Mouse (Mus musculus) thymus, postnatal 14 days (tissue): ENCODE results near the gene Mgat5.
A peak's percentile ranks its signal among the peaks of the same experiment; 100 is the strongest.

ENCODE experiments used
- DNase-seq: peaks from one replicate; pipeline ENCODE4 v3.0.0; 2021

Gene Mgat5

DNA sequence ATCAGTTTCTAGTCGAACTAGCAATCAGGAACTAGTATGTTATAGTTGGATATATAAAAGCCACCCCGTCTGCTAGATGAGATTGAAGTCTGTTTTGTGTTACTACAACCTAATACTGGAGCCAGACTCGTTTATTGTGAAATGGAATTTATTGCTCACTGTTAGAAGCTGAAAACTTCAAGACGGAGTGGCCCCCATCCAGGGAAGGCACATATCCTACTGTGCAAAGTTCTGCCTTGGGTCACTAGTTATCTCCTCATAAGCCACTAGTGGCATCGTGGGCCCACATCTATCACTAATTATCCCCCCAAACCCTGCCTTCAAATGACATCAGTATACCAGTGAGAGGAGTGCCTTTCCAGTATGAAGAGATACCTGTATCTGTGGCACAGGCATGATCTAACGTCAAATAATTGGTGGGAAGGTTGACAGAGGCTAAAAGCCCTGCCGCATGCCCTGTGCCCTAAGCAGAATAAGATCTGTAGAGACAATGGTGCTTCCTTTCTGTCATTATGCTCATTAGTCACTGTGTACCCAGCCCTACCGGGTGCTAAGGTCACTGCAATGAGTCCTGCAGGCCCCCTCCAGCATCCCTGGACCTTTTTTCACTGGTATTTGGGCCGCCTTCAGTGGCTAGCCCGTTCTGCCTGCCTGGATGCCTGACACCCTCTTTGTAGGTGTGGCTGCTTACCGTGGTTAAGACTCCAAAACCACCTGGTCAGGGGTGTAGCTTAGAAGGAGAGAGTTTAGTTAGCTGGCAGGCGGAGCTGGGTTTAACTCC, 191.9 kb downstream of the Mgat5 start:
- DNase-seq = no peak

DNA sequence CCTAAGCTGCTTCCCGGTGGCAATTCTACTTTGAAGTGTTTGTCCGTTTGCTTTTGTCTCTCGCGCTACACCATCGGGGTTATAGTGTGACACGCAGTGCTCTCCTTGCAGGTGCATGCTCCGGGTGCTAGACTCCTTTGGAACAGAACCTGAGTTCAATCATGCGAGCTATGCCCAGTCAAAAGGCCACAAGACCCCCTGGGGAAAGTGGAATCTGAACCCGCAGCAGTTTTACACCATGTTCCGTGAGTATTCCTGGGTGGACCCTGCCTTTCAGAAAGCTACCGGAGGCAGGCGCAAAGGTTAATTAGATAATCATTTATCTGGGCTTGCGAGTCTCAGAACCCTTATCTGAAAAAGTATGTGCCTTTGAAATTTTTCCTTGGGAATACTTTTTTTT, 192.6 kb downstream of the Mgat5 start:
- no peak for DNase-seq

DNA sequence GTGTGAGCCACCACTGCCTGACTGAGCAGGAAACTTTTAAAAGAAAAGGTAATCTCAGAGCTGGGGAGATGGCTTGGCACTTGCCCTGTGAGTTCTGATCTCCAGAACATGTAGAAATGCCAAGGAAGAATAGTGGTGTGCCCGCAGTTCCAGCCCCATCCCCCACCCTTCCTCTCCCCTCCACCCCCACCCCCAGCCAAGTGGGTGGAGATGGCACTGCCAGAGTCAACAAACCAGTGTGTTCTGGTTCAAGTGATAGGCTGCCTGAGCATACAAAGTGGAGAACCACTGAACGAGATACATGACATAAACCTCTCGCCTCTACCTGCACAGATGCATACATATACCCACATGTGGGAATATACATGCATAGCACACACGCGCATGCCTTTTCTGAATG, 193.4 kb downstream of the Mgat5 start:
- no peak for DNase-seq

DNA sequence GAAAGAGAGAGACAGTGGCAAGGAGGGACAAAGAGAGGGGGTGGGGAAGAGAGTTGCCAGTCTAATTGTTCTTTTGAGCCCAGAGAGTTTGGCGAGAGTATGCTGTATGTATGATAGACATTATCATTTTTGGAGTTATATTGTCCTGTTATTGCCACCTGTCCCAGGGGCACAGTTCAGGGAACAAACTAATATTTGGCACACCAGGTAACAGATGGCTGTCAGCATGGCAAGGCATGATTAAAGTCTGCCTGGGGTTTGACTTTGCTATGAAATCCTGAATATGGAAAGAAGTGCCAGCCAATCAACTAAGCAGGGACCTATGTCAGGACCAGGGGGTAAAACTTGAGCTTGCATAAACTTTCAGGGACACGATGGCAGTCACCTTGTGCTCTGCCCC, 195.4 kb downstream of the Mgat5 start:
- DNase-seq = no peak

DNA sequence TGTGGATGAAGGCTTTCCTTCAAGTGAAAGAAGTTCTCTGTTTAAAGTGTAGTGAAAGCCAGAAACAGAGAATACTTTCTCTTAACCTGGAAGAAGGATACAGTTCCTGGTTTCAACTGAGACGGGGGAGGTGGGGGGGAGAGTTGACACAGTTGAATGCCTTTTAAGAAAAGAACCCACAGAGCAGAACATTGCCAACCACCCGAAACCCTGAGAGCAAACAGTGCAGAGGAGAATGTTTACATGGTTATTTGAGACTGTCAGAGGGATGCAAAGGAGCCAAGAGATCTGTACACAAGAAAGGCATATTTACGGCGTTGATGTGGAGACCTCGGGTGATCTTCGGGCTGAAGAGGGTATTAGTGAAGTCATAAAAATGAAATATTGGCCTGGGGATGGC, 195.9 kb downstream of the Mgat5 start:
- DNase-seq = no peak

DNA sequence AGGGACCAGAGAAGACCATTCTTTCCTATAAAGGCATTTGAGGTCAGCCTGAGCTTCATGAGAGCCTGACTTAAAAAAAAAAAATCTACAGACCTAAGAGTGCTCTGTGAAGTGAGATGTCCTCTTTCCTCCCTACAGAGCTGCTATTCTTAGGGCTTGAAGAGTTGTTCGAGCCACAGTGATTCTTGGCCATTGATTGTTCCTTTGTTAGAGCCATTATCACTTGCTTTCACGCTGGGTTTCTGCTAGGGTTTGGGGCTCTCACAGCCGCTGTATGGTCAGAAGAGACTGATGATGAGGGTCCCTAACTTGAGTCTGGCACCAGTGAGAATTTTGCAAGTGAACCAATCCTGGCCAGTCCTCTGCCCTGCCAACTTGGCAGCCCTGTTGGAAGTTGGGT, 199.8 kb downstream of the Mgat5 start:
- DNase-seq = no peak

DNA sequence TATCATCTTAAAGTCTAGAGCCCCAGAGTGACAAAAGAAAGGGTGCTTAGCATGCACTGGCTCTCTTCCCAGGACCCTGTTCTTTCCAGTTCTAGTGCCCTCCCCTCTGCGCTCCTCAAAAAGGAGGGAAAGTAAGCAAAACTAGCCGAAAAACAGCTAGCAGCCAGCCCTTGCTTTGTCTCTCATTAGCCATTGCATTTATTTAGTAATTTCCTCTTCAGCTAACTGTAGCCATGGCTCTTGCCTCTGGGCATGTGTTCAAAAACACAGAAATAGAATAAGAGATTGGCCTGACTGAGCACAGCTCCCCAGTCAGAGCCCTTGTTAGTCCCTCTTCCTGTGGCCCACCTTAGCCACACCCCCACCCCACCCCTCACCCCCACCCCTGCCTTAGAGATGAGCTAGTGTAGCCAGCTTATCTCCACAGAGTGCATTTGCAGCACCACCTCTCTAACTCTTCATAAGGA, 204.2 kb downstream of the Mgat5 start:
- DNase-seq = no peak

DNA sequence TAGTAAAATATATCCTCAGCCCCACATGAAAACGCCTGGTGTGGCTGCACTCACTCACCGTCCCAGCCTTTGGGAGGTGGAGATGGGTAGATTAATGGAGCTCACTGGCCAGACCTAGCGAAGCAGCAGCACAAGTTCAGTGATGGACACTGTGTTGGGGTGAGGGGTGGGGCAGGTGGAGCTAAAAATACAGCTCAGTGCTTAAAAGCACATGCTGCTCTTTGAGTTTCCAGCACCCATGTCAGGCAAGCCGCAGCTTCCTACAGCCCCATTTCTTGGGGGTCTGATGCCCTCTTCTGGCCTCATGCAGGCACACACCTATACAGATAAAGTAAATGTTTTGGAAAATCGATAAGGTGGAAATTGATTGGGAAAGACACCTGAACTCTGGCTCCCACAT, 204.7 kb downstream of the Mgat5 start:
- DNase-seq = peak; percentile 55

DNA sequence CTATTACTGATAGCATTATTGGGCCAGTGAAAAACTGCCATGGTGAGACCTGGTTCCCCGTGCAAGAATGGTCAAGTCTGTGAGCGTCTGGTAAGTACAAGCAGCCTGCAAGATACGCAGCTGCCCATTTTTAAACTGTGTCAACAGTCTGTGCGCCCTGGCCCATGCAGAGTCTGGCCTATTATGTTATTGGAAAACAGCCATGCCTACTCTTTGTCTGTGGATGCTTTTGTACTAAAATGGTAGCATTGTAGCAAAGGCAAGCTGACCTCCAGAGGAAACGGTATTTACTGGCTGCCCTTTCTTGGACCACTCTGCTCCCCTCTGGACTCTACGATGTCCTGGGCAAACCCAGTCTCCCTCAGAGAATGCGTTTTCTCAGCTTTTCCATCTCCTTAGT, 209.7 kb downstream of the Mgat5 start:
- no peak for DNase-seq

DNA sequence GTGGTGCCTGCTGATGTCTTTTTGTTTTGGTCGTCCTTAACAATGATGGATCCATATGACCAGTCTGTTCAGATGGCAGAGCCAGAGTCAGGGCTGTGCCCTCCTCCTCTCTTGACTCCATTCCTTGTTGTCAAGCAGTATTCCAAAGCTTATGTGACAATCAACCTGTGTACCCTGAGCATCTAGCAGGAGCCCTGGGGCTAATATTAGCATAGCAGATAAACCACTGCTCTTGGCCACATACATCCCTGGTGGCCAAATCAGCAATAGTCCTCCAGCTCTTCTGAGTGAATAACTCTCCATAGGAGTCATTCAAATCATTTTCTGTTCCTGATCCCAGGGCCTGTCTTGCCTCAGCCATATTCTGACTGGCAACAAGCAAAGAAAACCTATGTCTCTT, 211.1 kb downstream of the Mgat5 start:
- DNase-seq = no peak

DNA sequence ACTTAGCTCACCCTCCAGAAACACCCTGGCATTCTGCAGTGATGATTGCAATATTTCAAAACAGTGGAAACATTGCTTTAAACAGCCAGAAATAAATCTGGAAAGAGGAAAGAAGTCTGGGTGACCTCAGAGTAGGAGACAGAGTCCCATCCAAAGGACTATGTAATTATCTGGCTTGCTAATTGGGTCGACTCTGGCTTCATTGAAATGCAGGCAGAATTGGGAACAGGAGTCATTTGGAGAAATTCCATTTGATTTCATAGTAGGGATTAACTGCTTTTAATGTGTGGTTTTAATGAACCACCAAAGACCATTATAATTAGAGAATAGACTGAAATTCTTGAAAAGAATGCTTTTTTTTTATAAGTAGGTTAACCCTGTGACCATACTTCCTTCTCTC, 212.2 kb downstream of the Mgat5 start:
- DNase-seq = no peak

DNA sequence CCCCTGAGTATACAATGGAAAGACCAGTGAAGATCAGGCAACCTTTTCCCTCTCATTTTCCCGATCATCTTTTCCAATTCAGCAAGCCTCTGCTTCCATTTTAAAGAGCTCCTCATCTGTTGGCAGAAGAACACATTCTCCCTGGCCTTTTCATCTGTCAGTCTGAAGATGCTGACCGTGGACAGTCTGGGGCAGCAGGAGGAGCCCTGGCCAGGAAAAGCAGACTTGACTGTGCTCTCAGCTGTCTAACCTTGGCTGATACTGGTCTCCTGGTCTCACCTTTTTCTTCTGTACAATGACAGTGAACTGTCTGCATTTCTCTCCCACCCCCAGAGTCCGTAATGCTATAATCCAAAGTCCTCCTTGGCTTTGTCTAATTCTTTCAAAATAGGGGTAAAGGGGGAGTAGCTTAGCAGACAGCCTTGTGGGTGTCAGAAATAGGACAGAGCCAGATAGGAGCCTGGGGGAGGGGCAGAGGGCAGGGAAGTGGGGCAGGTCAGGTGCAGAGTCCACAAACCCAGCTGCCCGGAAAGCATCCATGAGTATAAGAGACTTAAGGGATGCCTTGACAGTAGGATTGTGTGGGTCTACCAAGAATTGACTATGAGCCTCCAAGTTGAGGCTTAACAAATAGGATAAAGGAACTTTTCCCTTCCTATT, 214.2 kb downstream of the Mgat5 start:
- no peak for DNase-seq

DNA sequence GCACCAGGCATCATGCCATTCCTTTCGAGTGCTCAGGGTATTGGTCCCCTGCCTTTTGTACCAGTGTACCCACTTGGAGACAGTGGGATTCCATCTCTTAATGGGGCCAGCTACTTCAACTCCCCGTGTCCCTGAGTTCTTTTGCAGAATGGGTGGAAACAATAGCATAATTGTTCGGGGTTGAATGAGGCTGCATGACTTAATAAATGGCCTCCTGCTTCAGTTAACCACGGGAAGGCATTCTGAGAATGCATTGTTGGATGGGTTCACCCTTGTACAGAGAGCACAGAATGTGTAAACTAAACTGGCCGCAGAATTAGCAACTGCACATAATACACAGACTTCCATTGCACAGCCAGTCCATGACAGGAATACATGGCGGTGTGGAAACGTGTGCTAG, 214.8 kb downstream of the Mgat5 start:
- DNase-seq = no peak

DNA sequence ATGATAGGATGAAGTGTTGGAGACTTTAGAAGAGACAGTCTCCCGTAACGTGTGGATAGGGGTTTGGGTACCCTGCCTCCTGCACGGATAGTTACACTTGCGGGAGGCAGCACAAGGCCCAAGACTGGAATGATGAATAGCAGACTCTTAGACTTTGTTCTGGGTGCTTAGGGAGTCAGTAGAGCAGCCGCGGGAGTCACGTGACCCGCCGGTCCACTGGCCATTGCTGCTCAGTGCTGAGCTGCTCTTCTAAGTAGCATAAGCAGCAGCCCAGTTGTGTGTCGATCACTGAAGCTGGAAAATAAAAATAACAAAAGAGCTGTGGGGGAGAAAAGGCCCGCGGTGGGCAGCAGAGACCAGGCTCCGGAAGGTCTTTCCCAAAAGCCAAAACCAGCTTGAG, 215.6 kb downstream of the Mgat5 start:
- DNase-seq = no peak

DNA sequence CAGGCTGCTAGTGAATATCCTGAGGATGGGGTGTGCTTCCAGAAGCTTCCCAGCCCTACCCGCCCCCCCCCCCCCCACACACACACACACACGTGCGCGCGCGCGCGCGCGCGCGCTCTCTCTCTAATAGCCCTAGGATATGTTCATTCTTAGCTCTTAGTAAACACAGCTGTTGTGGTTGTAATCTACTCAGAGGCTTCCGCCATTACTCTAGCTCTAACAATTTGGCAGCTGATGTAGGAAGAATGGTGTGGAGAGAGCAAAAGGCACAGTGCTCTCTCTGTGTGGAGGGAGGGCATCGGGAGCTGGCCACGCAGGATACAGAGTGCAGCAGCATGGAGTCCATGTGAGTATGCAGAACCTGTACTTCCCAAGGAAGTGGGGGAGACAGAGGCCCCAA, 216.0 kb downstream of the Mgat5 start:
- DNase-seq = no peak

DNA sequence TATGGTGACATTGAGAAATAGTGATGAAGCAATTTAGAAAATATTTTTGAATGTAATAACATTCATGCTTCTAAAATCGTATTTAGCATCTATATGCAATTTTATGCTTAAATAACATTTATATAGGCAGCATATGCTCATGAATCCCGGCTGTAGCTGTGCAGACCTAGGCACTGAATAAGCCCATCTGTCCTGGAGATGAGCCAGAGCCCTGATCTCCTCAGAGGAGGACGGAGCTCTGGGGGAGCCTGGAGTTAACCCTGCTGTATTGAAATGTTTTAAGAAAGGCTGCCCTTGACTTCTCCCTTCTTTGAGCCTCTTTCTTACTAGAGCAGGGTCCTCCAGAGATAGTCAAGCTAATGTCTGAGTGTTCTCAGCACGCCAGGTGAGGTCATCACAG, 217.8 kb downstream of the Mgat5 start:
- no peak for DNase-seq

DNA sequence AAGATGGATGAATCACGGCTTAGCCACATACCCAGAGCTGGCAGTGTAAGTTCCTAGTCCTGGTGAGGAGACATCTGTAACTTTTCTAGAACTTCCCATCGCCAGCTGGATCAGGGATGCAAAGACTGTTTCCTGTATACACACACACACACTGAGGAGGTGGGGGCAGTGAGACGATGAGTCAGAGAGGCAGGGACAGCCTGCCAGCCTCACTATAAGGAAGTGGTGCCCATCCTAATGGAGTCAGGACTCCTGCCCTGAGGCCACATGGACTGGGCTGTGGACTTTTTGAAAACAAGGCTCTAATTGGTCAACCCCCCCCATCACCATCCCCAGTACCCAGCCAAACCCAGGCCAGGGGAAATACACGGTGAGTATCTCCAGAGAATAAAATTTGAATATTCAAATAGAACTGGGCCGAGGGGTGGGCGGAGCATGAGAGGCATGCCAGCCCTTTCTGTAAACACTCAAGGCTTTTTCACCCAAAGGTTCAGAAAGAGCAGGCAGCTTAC, 220.3 kb downstream of the Mgat5 start:
- no peak for DNase-seq

DNA sequence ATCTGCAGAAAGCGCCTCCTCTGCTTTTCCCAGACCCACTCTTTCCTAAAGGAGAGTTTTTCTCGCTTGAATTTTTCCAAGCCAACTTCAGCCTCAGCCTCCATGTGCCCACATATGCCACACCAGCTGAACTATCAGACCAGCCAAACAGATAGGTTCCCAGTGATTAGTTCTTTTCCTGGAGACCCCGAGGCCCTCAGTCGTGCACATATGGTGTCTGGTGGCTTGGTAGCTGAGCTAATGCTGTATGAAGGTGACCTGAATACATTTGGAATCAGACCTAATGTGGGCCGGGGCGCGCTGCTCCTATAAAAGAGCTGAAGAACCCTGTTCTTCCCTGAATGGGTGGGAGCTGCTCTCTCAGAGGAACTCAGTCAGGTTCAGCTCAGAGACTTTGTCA, 225.5 kb downstream of the Mgat5 start:
- DNase-seq = no peak

DNA sequence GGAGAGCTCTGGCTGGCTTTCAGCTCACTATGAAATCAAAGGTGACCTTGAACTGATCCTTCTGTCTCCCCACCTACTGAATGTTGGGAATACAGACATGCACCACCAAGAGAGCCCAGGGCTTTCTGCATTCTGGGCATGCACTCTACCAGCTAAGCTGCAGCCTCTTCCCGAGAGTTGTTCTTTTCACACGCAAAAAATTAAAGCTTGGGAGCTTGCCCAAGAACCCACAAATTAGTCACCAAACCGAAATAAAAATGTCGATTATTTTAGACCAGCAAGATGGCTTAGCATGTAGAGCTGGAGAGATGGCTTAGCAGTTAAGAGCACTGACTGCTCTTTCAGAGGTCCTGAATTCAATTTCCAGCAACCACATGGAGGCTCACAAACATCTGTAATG, 230.0 kb downstream of the Mgat5 start:
- DNase-seq = no peak

DNA sequence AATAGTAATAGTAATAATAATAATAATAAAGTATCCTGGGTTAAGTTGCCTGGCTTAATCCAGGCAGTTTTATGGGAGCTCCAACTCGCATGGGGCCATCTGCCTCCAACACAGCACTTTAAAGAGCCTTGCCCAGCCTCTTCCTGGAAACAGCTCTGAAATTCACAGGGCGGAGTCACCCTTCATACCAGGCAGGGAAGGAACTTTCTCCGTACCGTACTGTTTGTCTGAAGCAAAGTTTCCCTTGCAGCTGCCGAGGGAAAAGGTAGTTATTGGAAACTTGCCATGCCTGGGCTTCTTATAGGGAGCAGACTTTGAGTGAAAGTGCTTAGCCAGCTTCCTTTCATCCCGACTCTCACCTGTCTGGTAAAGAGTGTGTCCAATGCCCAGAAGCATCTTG, 232.3 kb downstream of the Mgat5 start:
- DNase-seq = no peak

DNA sequence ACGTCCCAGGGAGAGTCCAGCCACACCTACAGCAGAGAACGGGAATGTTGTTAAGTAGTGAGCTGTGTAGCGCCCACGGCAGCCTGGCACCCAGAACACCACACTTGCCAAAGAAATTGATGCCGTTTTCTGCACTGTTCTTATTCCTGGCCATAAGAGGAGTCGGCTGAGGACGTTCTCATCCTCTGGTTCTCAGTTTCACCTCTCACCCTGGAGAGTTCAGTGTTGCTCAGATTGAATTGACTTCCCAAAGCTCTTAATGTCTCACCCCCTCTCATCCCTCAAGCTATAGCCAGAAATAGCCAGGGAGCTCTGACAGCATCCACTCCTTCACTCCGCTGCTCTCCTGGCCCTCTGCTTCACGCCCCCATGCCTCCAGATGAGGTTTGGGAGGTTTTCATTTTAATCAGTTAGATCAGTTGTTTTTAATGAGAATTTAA, 234.7 kb downstream of the Mgat5 start:
- no peak for DNase-seq

DNA sequence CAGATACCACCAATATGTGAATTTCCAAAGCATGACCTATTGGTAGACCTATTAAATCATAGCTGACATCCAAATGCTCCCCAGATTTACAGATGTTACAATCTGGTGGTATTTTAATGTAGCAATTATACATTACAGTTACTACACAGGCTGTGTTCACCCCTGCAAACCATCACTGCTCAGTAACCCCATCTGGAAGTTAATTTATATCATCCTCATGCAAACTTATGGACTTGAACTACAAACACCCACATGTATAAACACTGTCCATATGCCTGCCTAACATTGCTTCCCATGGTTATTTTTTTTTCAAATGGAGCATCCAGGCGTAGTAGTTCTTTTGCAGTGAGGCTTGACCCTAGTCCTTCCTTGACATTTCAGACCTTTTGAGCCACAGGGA, 236.2 kb downstream of the Mgat5 start:
- no peak for DNase-seq

DNA sequence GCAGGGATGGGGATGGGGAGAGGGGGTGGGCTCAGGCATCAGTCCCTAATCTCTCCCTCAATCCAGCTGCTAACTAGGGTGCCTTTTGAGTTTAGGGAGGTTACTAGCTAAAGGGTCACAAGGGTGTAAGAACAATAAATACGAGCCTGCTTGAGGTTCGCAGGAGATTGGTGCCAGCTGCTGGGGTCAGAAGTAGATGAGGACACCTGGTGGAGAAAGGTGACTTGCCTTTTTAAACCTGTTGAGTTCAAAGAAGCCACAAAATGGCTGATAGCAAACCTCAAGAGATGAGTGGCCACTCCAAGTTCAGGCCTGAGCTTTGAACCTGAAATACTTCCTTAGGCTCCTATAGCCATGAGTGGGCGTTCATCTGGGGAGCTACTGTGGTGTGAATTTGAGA, 236.9 kb downstream of the Mgat5 start:
- no peak for DNase-seq
